Mouse (Mus musculus) heart, postnatal 14 days (tissue): ENCODE data around the gene Zfp366. TPM values are rescaled to one million over a fixed set of nuclear protein-coding genes. Genes with fewer than 3 reads are reported as not detected.

Experiments
- DNase-seq, 2 experiments: peaks; one replicate each; pipeline ENCODE4 v3.0.0; 2021 to 2022
- intact Hi-C: fragments of 180-260 bp; cut with DNase I; formaldehyde crosslinking; loops from one replicate; pipeline ENCODE4 v1.15.1; 2025
- total RNA-seq, 2 experiments: library from RNA; stranded (reverse); gene quantifications; 2 replicates each; pipeline ENCODE4 v1.2.3; 2021

Zfp366 gene
- total RNA-seq, 2 experiments from 2014 or later = 19.7 to 21.2 TPM

DNA sequence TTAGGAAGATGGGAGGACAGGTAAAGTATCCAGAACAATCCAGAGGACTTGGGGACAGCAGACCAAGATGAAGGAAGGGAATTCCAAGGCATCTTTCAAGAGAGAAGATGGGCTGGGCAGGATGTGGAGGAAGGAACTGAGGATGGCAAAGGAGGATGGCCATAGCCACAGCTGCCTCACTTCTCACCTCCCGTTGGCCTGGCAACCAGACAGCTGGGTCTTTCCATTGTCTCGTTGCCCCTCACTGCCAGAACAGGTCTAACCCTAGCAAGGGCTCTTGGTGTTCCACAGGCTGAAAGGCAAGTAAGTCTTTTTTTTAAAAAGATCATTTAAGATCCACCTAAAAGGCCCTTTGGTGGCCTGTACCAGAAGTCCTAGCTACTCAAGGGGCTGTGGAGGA lies 100.6 kb downstream of the Zfp366 start:
- DNase-seq = no peak
- intact Hi-C loops = no loop called here

DNA sequence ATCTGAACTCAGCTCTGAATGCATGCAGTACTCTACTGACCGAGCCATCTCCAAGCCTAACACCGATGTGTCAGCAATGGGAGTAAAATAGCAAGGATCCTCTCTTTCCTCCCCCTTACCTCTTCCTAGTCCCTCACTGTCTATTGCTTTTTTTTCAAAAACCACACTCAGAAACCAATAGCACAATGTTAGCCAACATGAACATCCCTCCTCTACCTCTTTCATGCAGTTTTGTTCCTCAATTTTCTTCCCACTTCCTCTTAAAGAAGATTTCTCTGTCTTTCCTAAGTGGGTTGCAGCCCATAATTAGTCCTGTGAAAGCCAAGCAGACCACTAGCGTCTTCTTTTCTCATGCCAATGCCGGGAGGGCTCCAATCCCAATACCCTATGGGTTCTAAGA lies 102.6 kb downstream of the Zfp366 start:
- DNase-seq = no peak

DNA sequence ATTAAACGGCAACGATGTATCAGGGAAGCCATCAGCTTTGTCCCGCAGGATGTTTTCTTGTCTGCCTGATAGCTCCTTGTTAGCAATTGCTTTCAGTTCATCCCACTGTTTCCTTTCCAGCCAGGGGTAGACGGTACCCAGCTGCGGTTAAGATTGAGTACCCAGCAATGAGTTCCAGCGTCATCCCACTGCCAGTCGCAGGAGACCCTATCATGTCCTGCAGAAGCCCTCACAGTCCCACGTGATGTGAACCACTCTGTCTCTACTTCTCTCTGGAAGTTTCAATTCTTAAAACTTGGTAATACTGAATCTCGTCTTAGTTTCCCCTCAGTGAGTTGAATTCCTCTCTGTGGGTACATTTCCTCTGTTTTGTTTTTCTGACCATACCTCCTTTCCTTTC lies 103.2 kb downstream of the Zfp366 start:
- DNase-seq = no peak
- intact Hi-C loops = no loop called here

More for the DNA sequence above, 102.6 kb downstream of the Zfp366 start:
- intact Hi-C loops = no loop called here

DNA sequence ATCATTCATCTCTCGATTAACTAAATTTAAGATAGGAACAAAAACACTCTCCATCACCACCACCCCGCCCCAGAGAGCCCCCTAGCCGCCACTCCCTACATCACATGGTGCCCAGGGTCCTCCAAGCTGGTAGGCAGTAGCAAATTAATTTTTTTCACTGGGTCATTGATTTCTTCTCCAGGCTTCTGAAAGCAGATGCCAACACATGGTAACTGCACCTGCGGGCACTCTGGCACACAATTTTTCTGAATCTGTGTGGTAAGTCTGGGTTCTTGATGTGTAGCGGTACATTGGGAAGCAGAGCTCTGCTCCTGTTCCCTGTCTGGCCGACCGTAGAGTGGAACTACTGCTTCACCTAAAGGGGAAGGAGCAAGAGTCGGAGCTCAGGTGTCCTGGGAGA lies 106.1 kb downstream of the Zfp366 start:
- intact Hi-C loops = no loop called here
- no peak for DNase-seq

DNA sequence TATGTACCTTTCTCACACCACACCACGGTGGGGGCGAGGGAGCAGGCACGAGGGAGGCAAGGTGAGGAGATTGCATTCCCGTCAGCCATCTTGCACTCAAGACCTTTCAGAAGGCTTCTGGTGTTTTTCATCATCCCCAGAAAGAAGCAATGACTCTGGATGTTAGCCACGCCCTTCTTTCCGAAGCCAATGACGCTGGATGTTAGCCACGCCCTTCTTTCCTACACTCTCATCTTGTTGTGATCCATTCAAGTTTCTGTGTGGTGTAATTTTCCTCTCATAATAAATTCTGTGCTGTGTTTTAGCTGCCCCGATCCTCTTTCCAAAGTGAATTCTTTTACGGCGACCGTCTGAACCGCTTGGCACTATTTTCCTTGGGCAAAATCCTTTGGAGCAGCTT lies 109.6 kb downstream of the Zfp366 start:
- DNase-seq = no peak
- intact Hi-C loops = no loop called here

DNA sequence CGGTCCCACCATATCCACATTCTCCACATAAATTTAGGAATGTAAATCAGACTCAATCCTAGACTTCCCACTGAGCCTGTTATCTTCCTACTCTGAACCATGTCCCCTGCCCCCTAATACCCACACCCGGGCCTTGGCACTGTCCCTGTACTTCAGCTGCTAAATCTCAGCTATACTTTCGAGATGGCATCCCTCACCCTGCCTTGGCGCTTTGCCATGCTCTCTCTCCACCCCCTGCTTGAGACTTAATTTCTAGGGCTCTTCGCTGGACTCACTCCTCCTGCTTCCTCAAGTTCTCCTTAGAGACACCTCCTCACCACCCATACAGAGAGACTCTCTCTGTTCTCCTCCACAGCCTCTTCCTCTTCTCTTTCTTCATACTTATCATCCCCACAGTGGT lies 115.3 kb downstream of the Zfp366 start:
- intact Hi-C loops = loop anchor here (5.0 kb wide), 1 partner anchor 43 kb away; no protein-coding TSS in a partner anchor
- no peak for DNase-seq

Other genes starting within 250 kb of the Zfp366 start
- not detected for gene 1700024P04Rik, start 200.3 kb upstream of the Zfp366 start, total RNA-seq
- 10 to 100 TPM; 41.4 to 43.1 TPM for gene Ptcd2, start 159.9 kb downstream of the Zfp366 start, total RNA-seq
- 10 to 100 TPM; 37.2 to 42.8 TPM for gene Mrps27, start 160.0 kb downstream of the Zfp366 start, total RNA-seq